Mouse (Mus musculus): ENCODE data around the gene Agbl1.
"Not testable (repeated sequence)": the region's sequence is repeated elsewhere in the genome, so short reads cannot be mapped to it uniquely, and the experiment has no call there.

Agbl1 gene

DNA sequence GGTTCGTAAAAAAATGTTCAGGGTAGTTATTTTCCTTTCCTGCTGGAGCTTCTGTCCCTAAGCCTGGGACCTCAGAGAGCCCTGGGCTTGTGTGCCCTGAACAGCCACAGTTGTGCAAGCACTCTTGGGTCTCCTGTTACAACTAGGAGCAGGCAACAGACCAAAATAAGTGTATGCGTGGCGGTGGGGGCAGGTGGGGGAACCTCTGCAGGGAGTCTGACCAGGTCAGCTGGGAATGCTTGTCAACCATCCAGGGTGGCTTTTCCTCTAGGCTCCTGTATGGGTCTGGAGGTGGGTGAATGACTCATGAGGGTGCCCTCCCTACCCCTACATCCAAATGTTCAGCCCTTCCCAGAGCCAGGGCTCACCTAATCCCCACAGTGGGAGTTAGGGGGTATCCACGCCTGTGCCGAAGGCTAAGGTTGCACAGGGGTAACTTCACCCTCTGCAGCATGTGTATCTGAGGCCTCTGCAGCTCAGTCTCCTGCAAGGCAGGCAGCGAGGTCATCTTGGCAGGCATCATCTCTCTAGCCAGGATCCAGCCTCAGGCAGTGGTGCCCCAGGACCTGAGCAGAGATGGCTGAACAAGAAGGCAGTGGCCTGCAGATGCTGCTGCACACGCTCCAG is at the start of gene Agbl1:
Agbl1 (plus strand) TSS at position 577 of the 627 bp plus-strand sequence.
- in situ Hi-C loops (cut with MboI, MseI): no loop called here

DNA sequence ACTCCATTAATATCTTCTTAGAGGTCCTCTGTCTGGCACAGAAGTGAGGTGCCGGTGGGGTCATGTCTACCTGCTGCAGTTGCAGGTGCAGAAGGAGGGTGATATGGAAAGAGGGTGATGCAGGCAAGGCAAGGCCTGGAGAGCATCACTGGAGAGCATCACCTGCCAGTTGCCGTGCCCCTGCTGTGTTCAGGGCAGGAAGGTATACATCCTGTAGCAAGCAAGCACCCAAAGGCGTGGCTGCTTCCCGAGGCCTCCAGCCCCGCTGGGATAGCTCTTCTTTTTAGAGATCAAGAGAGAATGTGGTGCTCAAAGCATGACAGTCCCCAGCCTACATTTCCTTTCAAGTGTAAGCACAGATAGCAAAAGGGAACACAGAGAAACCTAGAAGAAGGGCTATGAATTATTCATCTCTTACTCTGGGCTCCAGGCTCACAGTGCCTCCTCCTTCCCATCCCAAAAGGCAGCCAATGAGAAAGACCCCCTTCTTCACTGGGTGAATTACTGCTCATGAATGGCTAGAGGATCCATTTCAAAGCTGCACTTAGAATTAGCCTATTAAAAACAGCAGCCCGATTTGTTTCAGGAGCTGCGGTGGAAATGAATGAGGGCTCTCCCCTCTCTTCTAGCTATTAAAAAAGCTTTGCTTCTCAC is 44.6 kb upstream of the Agbl1 start:
- in situ Hi-C loops (cut with MboI, MseI): loop anchor here (25.0 kb wide), 1 partner anchor 848 kb away; no protein-coding TSS in a partner anchor

DNA sequence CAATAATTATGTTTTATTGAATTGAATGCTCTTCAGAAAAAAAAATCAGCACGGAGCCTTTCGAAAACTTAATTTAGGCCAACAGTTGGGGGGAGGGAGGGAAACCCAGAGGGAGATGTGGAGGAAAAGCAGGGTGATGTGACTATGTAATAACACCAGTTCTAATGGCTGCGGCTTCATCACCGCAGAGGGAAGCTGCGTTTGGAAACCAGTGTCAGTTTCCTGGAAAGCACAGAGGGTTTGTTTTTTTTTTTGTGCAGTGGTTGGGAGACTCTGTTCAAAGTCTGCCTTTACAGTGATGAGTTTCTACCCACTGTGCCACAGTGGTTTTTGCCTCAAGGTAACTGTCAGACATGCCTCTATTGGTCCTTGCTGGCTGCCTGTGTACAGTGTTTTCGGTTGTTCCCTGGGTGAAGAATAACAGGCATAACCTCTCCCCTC is 44.0 kb upstream of the Agbl1 start:
- in situ Hi-C loops (cut with MboI, MseI): loop anchor here (25.0 kb wide), 1 partner anchor 848 kb away; no protein-coding TSS in a partner anchor

DNA sequence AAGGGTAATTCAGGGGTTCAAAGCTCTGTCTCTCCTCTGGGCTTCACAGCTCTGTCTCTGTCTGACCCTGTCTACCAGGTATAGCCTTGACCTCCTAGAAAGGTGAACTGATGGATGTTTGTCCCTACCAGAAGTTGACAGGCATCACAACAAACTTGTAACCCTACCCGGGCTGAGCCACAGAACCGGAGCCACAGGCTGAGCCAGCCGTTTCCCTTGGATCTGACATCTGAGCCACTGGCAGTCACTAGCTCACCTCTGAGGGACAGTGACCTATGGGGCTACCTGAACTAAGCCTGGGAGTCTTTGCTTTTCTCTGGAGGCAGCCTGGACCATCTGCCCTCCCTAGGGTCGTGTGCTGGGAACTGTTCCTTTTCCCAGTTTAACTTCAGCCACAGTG is 11.1 kb upstream of the Agbl1 start:
- in situ Hi-C loops (cut with MboI, MseI): no loop called here

DNA sequence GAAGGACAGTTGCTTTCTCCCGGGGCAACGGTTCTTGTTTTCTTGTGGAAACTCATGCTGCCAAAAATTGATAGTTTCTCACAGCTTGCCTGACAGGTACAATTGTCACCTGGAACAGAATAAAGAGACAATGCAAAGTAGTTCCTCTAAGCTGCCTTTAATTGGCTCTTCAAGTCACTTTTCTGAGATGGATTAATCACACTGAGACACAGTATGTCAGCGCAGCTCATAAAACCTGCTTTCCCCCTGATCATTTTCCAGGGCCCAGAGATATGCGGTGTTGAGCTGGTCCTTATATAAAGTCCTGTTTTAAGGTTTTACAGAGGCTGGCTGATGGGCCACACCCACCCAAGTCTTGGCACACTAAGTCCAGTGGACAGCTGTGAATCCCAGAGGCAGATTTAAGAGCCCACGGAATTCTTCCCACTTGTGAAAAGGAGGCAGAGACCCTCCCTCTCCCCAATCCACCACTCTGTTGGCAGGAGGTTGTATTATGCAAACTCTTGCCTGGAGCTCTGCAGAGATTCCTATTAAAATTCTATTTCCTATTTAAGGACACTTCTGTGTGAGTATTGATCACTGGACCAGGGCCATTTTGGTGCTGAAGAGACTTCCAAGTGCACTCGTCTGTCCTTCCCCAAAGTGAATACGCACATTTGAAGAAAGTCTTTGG is 9.8 kb upstream of the Agbl1 start:
- in situ Hi-C loops (cut with MboI, MseI): no loop called here

DNA sequence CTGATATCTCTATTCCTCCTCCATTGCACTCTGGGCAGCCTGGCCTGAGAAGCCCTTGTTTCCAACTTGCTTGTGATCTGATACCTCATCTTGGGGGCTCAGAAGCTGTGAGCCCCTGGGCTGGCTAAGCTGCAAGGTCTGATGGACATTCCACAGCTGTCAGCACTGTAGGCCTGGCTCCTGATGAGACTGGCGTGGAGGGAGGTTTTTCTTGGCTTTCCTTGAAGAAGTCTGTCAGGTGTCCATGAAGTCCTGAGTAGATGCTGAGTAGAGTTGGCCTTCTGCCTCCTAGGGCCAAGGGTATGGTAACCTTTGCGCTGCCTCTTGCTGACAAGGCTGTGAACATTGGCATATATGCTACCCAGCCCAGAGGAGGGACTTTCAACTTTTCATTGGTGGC is 7.0 kb upstream of the Agbl1 start:
- in situ Hi-C loops (cut with MboI, MseI): no loop called here

DNA sequence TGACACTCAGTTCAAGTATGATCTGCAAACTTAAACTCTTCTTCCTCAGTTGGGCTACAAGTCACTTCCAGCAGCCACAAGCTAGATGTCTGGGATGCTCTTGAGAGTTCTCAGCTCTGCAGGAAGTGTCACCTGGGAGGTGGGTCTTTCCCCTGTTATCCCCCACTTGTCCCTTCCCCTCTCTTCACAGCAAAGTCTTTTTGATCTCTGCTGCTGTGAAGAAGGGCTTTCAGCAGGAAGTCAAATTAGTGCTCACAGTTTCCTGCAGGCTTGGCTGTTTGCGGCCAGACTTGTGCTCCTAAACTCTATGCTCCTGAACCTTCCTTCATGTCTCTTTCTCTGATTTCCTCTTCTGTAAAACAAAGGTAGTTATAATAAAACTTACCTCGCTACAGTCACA is 806 bp upstream of the Agbl1 start:
- in situ Hi-C loops (cut with MboI, MseI): no loop called here

DNA sequence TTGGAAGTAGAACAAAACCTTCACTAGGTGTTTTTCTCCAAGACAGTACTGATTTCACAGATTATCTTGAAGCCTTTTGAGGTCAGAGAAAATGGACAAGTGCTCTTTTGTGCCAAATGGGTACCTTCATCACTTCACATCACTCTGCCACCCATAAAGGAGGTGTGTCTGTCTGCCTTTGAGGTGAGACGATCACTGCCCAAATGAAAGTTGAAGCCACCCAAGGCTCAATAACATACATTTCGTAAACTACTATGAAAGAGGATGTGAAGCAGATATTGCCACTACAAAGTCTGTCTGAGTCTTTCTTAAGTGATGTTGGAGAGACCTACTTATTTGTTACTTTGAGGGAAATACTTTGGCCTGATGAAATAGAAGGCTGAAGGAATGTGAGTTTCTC is 4.6 kb downstream of the Agbl1 start:
- in situ Hi-C loops (cut with MboI, MseI): no loop called here

DNA sequence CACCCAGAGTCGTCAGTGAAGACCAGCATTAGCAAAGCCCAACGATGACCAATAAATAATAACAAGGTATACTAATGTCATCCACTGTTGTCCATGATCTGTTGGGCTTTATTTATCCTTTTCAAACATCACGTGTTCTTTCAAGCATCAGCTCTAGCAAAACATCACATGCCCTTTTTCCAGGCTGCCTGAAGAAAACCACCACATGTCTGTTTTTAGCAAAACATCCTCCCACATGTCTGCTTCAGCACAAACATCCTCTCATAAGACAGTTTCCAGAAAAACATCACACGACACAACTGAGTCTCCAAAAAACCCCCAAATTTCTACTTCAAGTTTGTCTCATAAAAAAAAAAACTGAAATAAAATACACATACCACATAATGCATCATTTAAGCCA is 7.8 kb downstream of the Agbl1 start:
- in situ Hi-C loops (cut with MboI, MseI): no loop called here

DNA sequence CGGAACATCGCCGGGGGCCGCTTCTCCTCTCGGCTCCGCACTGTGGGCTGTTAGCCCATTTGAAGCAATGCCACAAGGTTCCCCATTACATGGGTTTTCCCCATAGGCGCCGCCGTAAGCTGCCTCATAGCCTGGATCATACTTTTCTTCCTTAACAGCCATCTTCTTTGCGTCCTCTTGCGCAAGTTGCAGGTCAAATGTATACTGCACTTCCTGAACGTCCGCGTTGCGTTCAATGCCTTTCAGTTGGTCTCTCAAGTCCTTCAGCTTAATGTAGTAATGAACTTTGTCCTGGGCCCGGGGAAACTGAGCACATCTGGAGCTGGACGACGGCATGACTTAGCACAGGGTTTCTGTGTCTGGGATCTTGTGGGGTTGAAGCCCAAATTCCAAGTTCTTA is 15.2 kb downstream of the Agbl1 start:
- in situ Hi-C loops (cut with MboI, MseI): not testable (repeated sequence)

DNA sequence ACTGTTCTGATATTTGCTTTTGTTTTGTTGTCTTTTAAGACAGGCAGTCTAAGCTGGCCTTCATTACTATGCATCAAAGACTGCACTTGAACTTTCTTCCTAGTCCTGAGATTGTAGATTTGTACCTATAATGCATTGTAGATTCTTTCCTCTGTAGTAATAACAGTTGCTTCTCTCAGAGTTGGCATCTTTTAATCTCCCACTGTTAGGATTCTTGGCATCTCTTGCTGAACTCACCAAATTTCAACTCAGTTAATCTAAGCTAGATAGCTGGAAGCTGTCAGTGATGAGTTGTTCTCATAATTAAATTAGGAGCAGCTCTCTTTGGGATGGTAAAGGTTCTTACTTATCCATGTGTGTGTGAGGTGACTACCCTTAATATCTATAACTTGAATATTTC is 45.4 kb downstream of the Agbl1 start:
- in situ Hi-C loops (cut with MboI, MseI): loop anchor here (10.0 kb wide), 1 partner anchor 560 kb away; no protein-coding TSS in a partner anchor

DNA sequence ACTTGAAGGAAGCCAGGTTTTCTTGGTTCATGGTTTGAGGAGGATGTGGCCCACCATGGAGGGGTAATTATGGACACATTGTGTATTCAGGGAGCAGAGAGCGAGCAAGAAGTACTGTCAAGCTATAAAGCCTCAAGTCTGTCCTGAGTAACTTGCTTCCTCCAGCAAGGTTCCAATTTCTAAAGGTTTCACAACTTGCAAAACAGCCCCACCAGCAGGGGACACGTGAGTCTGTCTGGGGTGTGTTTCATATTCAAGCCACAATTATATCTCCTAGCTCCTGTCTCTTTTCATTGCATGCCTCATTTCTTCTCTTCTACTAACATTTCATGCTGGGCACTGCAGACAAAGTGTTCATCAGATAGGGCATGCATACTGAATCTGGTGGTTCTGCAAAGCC is 53.1 kb downstream of the Agbl1 start:
- in situ Hi-C loops (cut with MboI, MseI): no loop called here

DNA sequence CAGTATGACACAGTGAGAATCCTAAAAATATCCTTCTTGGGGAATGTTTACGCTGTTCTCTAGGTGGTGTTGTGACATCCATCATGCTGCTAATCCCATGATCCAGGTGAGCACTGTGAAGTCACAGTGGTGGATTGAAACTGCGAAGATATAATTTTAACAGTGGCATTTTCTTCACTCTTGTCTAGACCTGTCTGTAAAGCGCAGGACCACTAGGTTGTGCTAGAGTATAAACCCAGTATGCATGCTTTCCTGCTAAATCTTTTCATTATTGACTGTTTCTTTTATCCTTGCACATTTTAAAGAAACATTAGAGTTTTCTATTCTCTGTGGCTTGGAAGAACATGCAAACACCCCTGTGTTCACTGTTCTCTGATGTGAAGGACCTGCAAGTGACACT is 57.8 kb downstream of the Agbl1 start:
- in situ Hi-C loops (cut with MboI, MseI): no loop called here

DNA sequence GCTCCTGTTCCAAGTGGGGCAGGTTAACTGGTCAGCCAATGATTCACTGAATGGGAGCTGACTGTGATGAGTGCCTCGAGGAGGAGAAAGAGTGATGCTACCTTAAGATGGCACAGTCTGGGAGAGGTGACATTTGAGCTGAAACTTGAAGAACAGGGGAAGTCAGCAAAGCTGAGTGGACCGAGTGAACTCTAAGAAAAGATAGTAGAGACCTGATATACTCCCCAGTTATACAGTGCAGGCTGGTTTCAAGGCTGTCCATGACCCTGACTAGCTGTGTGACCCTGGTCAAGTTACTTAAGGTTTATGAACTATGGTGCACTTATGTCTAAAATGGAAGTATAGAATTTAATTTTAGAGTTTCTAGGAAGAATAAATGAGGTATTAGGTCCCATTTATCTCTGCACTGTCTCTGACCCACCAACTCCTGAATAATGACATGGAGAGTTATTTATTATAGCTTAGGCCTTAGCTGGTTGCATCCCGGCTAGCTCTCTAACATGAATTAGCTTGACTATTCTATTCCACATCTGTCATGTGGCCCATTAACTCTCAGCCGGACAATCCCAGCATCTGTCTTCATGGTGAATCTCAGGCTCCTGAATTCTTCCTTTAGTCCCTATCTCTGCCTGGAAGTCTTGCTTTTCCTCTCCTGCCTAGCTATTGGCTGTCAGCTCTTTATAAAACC is 92.3 kb downstream of the Agbl1 start:
- in situ Hi-C loops (cut with MboI, MseI): no loop called here

DNA sequence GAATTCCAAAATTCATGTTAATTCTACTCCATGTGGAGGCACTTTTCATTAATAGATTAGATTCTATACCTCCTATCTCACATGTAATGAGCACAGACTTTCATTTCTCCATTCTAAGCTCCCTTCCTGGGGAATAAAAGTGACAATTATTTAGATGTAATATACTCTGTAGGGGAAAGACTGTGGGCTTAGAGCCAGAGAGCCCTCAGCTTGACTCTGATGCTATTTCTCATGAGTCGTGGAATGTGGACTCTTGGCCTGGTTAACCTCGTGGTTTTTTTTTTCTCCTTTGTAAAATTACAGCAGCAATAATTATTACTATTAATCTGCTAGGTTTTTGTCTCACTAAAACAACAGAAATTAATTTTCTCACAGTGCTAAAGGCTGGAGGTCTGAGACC is 96.4 kb downstream of the Agbl1 start:
- in situ Hi-C loops (cut with MboI, MseI): no loop called here

DNA sequence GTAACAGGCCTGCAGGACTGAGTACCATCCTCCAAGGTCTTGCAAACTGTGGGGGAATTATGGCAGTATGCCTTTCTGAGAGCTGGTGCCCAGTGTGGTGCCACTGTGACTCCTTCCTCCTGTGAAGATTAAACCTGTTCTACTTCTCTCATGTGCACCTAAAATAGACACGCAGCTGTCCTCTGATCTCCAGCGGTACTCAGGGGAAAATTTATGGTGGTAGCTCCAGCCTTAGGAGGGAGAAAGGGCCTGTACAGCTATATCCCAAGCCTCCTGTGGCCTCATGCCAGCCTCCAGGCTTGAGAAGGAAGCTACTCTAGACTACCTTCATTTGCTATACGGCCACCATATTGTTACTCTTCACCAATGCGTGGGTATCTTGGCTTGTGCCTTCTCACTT is 109.6 kb downstream of the Agbl1 start:
- in situ Hi-C loops (cut with MboI, MseI): no loop called here

DNA sequence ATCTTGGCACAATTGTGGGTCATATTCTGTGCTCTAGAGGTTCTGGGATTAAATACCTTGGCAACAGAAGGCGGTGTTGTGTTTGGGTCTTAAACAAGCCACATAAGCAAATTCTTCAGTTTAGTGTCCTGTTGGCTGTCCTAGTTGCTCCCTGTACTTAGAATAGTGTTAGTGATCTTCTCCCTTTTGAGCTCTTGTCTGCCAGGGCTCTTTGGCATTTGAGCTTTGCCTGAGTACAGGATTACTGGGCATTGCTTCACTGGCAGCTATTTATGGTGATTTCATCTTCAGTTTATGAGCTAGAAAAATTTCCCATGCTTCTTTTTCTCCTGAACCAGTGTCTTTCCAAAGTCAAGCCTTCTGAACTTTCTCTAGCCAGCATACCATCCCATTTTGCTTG is 111.9 kb downstream of the Agbl1 start:
- in situ Hi-C loops (cut with MboI, MseI): loop anchor here (10.0 kb wide), 1 partner anchor 1577 kb away; no protein-coding TSS in a partner anchor

DNA sequence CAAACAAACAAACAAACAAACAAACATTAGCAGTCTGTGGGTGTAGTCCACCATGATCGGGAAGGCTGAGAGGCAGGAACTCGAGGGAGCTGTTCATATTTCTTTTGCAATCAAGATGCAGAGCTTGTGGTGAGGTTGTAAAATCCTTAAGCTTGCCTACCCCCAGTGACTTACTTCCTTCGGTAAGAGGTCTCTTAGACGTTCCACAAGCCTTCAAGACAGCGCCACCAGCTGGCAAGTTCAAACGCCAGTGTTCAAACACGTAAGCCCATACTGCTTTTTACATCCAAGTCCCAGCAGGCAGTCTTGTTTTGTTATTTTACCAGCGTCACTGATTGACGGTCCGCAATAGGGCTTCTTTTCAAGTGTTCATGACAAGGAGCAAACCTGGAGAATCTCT is 123.8 kb downstream of the Agbl1 start:
- in situ Hi-C loops (cut with MboI, MseI): no loop called here

DNA sequence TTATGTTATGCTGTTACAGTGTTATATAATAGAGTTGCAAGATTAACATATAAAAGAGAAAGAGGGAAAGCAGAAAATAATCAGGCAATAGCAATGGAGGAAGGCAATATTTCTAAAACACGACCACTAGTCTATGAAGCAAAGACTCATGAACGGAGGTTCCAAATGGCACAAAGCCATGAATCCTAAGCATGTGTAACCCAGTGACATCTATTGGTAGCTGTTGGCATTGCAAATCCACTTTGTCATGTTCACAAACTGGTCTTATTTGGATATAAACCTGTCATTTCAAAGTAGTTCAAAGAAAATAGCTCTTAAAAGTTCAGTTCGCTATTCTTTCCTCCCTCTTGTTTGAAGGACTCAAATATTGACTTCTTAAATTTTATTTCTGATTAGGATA is 124.8 kb downstream of the Agbl1 start:
- in situ Hi-C loops (cut with MboI, MseI): no loop called here

DNA sequence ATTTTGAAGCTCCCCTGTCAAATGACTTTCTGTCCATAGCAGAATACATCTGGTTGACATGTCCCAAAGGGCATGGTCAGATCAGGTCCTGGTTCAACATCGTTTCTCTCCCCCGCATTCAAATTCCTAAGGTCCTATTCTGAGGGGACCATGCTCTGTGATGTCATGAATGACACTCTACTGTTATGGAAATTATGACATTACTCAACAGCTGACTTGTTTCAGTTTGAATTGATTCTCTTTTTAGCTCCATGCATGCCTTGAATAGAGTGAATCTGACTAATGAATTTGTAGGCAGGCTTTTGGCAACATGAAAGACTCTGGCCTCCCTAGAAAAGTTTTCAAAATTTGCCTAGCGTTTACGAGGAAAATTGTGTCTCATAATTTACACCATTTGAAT is 141.6 kb downstream of the Agbl1 start:
- in situ Hi-C loops (cut with MboI, MseI): no loop called here

DNA sequence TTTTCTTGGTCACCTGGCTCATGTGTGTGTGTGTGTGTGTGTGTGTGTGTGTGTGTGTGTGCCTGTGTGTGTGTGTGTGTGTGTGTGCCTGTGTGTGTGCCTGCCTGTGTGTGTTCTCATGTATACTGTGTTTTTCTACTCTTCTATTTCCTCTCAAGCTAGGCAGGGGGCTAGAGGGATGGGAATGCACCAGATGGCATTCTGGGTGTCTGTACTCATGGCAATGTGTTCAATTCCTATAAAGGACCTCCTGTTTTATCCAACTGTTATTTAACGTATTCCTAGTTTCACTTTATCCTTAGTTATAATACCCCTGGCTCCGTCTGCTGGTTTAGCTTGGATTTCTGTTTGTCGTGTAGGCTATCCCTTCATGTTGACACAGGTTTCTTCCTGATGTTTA is 149.8 kb downstream of the Agbl1 start:
- in situ Hi-C loops (cut with MboI, MseI): no loop called here

DNA sequence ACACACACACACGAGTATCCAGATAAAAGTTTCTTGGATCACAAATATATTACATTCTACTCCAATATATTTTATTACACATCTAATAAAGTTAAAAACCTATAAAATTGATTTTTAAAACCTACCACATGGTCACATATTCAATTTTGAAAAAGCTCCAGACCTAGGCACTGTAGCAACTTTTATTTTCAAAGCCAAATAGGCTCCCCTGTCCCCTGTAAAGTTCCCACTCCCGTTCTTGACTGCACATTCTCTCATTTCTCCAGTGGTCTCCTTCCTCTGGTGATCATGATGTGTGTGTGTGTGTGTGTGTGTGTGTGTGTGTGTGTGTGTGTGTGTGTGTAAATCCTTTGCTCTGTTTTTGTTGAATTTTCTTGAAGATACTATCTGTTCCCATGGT is 152.3 kb downstream of the Agbl1 start:
- in situ Hi-C loops (cut with MboI, MseI): no loop called here
